Mouse (Mus musculus) liver, adult 2 months (tissue): ENCODE measurements around the gene Col18a1. TPM values are rescaled to one million over a fixed set of nuclear protein-coding genes. Genes with fewer than 3 reads are reported as not detected.

ENCODE experiments used
- DNase-seq: peaks from one replicate; pipeline ENCODE4 v3.0.0-alpha.2; 2011; ENCODE audit warnings: low read depth, low spot score; ENCODE audit errors: extremely low read depth
- H3K27ac ChIP-seq: fragments of 200-500 bp; replicated peaks from 2 replicates; pipeline ENCODE4 v1.5.1; 2012; ENCODE audit warnings: low read depth, mild to moderate bottlenecking, control low read depth, inconsistent platforms, low read length; ENCODE audit not compliant: insufficient read depth
- H3K27me3 ChIP-seq: fragments of 200-500 bp; 2 replicates; pipeline ENCODE4 v1.6.1; 2012; ENCODE audit warnings: mild to moderate bottlenecking, moderate library complexity, low read length, inconsistent platforms; ENCODE audit not compliant: control insufficient read depth, insufficient read depth
- H3K36me3 ChIP-seq: fragments of 200-500 bp; 2 replicates; pipeline ENCODE4 v1.6.1; 2012; ENCODE audit warnings: low read length, inconsistent platforms; ENCODE audit not compliant: control insufficient read depth, insufficient read depth
- H3K4me1 ChIP-seq: fragments of 200-500 bp; 2 replicates; pipeline ENCODE4 v1.6.1; 2011; ENCODE audit warnings: low read length; ENCODE audit not compliant: control insufficient read depth, insufficient read depth
- H3K4me3 ChIP-seq: fragments of 200-500 bp; 2 replicates; pipeline ENCODE4 v1.5.1; 2011; ENCODE audit warnings: low read depth, mild to moderate bottlenecking, control low read depth, low read length, moderate library complexity; ENCODE audit not compliant: insufficient read depth
- H3K79me2 ChIP-seq: fragments of 200-500 bp; 2 replicates; pipeline ENCODE4 v1.6.1; 2012; ENCODE audit warnings: inconsistent platforms, mild to moderate bottlenecking, low read length, moderate library complexity; ENCODE audit not compliant: control insufficient read depth, insufficient read depth
- H3K9ac ChIP-seq: fragments of 200-500 bp; 2 replicates; pipeline ENCODE4 v1.6.1; 2012; ENCODE audit warnings: low read depth, mild to moderate bottlenecking, control low read depth, inconsistent platforms, low read length
- CTCF ChIP-seq: fragments of 200-500 bp; IDR thresholded peaks from 2 replicates; pipeline ENCODE4 v1.5.1; 2011; ENCODE audit warnings: low read depth, low read length, control low read depth
- POLR2A ChIP-seq: fragments of 200-500 bp; IDR thresholded peaks from 2 replicates; pipeline ENCODE4 v1.6.1; 2011; ENCODE audit warnings: low read length, control low read depth; ENCODE audit not compliant: insufficient read depth; ENCODE audit errors: extremely low read depth
- WGBS: fragments of 180-500 bp; shearing (Covaris S2); methylation state at CpG from one replicate; pipeline ENCODE4 v1.1.7; 2018; 5-methylcytosine and 5-hydroxymethylcytosine counted together
- polyA plus RNA-seq: library from polyadenylated mRNA; depleted of rRNA; stranded (reverse); fragments of >200 nt; gene quantifications from 2 replicates; pipeline ENCODE4 v1.2.3, GENCODE M21; 2012; rRNA removed
- total RNA-seq: library from RNA; depleted of rRNA; stranded (reverse); fragments of >200 nt; gene quantifications from 2 replicates; pipeline ENCODE4 v1.2.3, GENCODE M21; 2014; rRNA removed

Col18a1 gene
- 260 and 348 TPM in 2 replicates for total RNA-seq
- 452 and 472 TPM in 2 replicates for polyA plus RNA-seq

- Histone ChIP-seq H3K36me3 (no peaks in the 10 kb centered on the region), H3K27me3 (peaks cover 10% of the 10 kb centered on the region; the same call in 1 of the 2 replicates), H3K79me2 (no peaks in the 10 kb centered on the region), H3K4me3 (peak within 1 kb of the TSS; percentile 34; the same call in 1 of the 2 replicates), H3K4me1 (0 out of 2 replicates have a peak, but pooled peaks cover 5% of the 10 kb centered on the region), H3K27ac (no peak within 1 kb of the TSS), H3K9ac (no peak within 1 kb of the TSS)
- 1% methylated on average over 42 of the region's 42 CpGs for WGBS
- TF ChIP-seq POLR2A: no peak
- no peak for TF ChIP-seq CTCF
- no peak for DNase-seq
Observed at GRCm38 (mm10) chr10:77165963-77166717, at the start of gene Col18a1. Col18a1 (minus strand) TSS chr10:77166548.

DNA sequence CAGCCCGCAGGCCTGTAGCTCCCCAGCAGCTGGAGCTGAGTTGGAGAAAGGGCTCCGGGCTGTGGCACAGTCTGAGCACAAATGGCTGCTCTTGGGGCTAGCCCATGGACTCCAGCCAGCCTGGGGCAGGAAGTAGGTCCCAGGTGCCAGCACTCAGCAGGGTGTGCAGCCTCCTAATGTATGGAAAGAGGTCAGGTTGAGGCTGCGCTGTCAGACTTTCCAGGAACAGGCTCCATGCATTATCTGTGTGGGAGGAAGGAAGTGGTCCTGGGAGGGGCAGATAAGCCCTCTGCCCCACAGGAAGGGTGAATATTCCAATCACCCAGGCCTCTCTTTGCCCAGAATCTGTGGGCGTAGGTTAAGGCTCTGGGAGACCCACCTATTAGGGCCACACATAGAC lies 49.3 kb upstream of the Col18a1 start:
- TF ChIP-seq CTCF (no peak), POLR2A (no peak)
- H3K4me1 ChIP-seq: peaks cover 3% of the 10 kb centered on the region; the same call in 1 of the 2 replicates
- no peaks in the 10 kb centered on the region for H3K27me3 ChIP-seq
- 78% methylated on average over 4 of the region's 4 CpGs for WGBS
- no peak for DNase-seq
- H3K36me3 ChIP-seq: no peaks in the 10 kb centered on the region
- H3K4me3 ChIP-seq: no peak overlapping the region
- no peak overlapping the region for H3K27ac ChIP-seq
- H3K9ac ChIP-seq: no peak overlapping the region
- H3K79me2 ChIP-seq: no peaks in the 10 kb centered on the region

DNA sequence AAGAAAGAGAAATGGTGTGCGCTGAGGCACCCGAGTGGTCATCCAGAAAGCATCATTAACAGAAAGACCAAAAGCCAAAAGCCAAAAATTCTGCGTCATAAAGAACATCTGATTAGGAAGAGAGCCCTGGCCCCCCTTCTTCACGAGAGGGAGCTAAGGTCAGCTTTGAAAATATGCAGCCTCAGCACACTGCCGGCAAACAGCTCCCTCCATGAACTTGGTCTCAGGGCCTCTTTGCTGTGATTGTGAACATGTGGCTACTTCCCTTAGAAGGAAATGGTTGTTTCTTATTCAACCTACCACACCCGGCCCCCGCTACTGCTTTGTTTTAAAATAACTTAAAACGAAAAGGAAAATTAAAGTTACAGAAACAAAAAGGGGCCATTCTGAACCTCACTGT lies 48.2 kb upstream of the Col18a1 start:
- Histone ChIP-seq H3K27ac (no peak overlapping the region), H3K4me3 (no peak overlapping the region), H3K79me2 (no peaks in the 10 kb centered on the region), H3K27me3 (no peaks in the 10 kb centered on the region), H3K4me1 (peaks cover 3% of the 10 kb centered on the region; the same call in 1 of the 2 replicates), H3K36me3 (no peaks in the 10 kb centered on the region), H3K9ac (no peak overlapping the region)
- TF ChIP-seq POLR2A: no peak
- TF ChIP-seq CTCF: no peak
- WGBS: 65% methylated on average over 8 of the region's 8 CpGs
- DNase-seq: peak; percentile 12

- H3K27ac ChIP-seq: no peak overlapping the region
- no peak overlapping the region for H3K9ac ChIP-seq
- H3K27me3 ChIP-seq: no peaks in the 10 kb centered on the region
- no peak overlapping the region for H3K4me3 ChIP-seq
- H3K36me3 ChIP-seq: no peaks in the 10 kb centered on the region
- TF ChIP-seq CTCF (no peak), POLR2A (no peak)
- WGBS: 96% methylated on average over 5 of the region's 5 CpGs
- peaks cover 3% of the 10 kb centered on the region; the same call in 1 of the 2 replicates for H3K4me1 ChIP-seq
- DNase-seq: no peak
- H3K79me2 ChIP-seq: no peaks in the 10 kb centered on the region
Observed at GRCm38 (mm10) chr10:77213483-77213882, 47.1 kb upstream of the Col18a1 start.

DNA sequence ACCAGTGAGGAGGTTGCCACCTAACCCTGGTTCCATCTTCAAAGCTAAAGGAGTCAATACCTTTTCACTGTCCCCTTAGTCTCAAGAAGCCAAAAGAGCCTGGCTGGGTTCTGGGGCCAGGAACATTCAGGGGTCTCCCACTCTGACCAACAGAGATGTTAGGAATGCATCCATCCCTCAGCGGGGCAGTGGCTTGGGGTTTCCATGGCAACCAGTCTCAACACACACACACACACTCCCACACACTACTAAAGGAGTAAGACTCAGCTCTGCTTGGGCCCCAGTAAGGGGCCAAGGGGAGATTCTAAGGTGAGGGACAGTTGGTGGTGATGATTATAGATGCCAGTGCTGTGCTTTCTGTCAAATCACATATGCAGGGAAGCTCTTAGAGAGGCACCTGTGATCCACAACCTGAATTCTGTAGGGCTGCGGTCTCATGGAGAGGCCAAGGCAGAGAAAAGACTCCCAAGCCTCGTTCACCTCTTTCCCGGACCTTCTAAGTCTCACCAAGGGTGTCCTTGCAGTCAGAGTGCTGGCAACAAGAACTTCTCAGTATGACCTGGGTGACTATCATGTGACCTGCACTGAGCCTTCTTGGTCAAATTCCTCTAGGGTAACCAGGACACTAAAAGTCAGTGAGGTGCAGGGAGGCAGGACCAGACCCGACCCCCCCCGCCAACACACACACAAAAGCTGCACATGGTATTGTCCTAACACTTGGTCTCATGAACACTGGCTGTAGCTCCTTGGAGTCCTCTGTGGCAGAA lies 46.2 kb upstream of the Col18a1 start:
- Histone ChIP-seq H3K36me3 (no peaks in the 10 kb centered on the region), H3K9ac (no peak overlapping the region), H3K27me3 (no peaks in the 10 kb centered on the region), H3K4me1 (peaks cover 3% of the 10 kb centered on the region; the same call in 1 of the 2 replicates), H3K27ac (no peak overlapping the region), H3K79me2 (no peaks in the 10 kb centered on the region), H3K4me3 (no peak overlapping the region)
- WGBS: 91% methylated on average over 6 of the region's 6 CpGs
- no peak for DNase-seq
- no peak for TF ChIP-seq CTCF
- no peak for TF ChIP-seq POLR2A
